Mouse (Mus musculus) erythroblast, embryonic 14.5 days (primary cell): ENCODE results near the gene Aif1.

Experiments
- GATA1 ChIP-seq: IDR thresholded peaks from 2 replicates; pipeline ENCODE4 v1.6.1; 2012; ENCODE audit warnings: low read length, inconsistent platforms, mixed read lengths
- TAL1 ChIP-seq: IDR thresholded peaks from 3 replicates; pipeline ENCODE4 v1.6.1; 2012; ENCODE audit warnings: low read length, inconsistent platforms, mixed read lengths

DNA sequence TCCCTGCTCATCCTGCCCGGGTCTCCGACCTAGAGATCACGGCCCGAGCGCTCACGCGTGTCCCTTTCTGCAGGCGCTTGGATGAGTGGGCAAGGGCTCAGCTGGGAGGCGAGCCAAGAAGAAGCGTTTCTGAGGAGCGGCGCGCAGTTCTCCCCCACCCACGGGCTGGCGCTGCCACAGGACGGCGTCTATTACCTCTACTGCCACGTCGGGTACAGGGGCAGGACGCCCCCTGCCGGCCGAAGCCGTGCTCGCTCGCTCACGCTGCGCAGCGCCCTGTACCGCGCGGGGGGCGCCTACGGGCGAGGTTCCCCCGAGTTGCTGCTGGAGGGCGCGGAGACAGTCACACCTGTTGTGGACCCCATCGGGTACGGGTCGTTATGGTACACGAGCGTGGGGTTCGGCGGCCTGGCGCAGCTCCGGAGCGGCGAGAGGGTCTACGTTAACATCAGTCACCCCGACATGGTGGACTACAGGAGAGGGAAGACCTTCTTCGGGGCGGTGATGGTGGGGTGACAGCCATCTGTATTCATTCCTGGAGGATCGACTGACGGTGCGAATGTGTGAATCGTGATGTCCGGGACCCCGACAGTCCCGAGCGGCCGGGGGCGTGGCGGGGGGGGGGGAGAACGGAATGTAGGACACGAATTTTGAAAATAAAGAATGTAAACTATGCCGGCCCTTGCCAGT lies 19.9 kb upstream of the Aif1 start:
- TF ChIP-seq GATA1: no peak
- TF ChIP-seq TAL1: no peak
